Mouse (Mus musculus) olfactory bulb, adult 2 months (tissue): ENCODE measurements around the gene Mettl22.

ENCODE experiments used
- CTCF ChIP-seq: fragments of 200-500 bp; IDR thresholded peaks from 2 replicates; pipeline ENCODE4 v1.5.1; 2012; ENCODE audit warnings: low read depth, mild to moderate bottlenecking, low read length, moderate library complexity; ENCODE audit not compliant: insufficient read depth
- POLR2A ChIP-seq: fragments of 200-500 bp; IDR thresholded peaks from 2 replicates; pipeline ENCODE4 v1.6.1; 2012; ENCODE audit warnings: mild to moderate bottlenecking, low read depth, low read length, moderate library complexity; ENCODE audit not compliant: insufficient read depth

DNA sequence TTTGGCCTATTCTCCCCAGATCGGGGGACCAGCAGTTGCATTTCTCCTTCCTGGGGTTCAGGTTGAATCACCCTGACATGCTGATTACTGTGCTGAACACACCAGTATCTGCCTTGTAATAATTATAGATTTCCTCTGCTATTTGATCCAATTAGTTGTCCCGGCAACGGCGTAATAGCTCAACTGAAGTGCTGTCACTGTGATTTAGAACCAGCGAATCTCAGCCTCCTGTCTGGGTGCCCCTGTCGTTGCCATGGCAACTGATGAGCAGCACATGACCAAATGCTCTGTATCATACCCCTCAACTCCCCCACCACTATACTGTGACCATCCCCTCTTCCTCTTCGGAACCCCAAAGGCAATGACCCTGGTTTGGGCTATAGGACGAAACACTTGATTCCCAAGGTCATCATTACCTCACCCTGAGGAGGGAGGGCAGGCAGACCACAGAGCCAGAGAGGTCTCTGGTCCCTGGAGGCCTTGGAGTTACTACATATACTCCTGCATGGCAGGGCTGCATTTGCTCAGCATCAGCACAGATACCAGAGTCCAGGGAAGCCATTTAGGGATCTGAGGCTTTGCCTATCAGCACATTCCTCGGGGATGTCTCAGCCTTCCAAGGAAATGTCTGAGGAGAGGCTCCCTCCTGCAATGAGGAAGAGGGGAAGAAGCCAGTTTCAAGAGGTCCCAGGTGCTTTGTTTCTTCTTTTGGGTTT, 68.7 kb downstream of the Mettl22 start:
- no peak for TF ChIP-seq CTCF
- no peak for TF ChIP-seq POLR2A
